Mouse (Mus musculus) intestine, postnatal 0 days (tissue): ENCODE data around the gene Ngly1. TPM values are rescaled to one million over a fixed set of nuclear protein-coding genes. Genes with fewer than 3 reads are reported as not detected.

ENCODE experiments used
- ATAC-seq: fragments of 200-750 bp; cut with Nextera tagmentation; 2 replicates; pipeline ENCODE4 v1.8.0; 2017; ENCODE audit warnings: mild to moderate bottlenecking, moderate TSS enrichment, moderate library complexity
- H3K27ac ChIP-seq: fragments of 300-500 bp; sonication (generic); 2 replicates; pipeline ENCODE4 v1.5.1; 2014; ENCODE audit warnings: mild to moderate bottlenecking, low read depth, low read length, moderate library complexity
- H3K27me3 ChIP-seq: fragments of 300-500 bp; sonication (generic); replicated peaks from 2 replicates; pipeline ENCODE4 v1.6.1; 2014; ENCODE audit warnings: low read length, mixed read lengths; ENCODE audit not compliant: control insufficient read depth, insufficient read depth
- H3K36me3 ChIP-seq: fragments of 300-500 bp; sonication (generic); 2 replicates; pipeline ENCODE4 v1.6.1; 2014; ENCODE audit warnings: mild to moderate bottlenecking, moderate library complexity; ENCODE audit not compliant: control insufficient read depth, insufficient read depth
- H3K4me1 ChIP-seq: fragments of 300-500 bp; sonication (generic); replicated peaks from 2 replicates; pipeline ENCODE4 v1.6.1; 2014; ENCODE audit warnings: antibody characterized with exemption, low read length, mixed read lengths; ENCODE audit not compliant: control insufficient read depth, insufficient read depth
- H3K4me2 ChIP-seq: fragments of 300-500 bp; sonication (generic); replicated peaks from 2 replicates; pipeline ENCODE4 v1.6.1; 2014; ENCODE audit warnings: low read depth, mild to moderate bottlenecking, moderate library complexity
- H3K4me3 ChIP-seq: fragments of 300-500 bp; sonication (generic); 2 replicates; pipeline ENCODE4 v1.5.1; 2014; ENCODE audit warnings: low read depth, low read length
- H3K9ac ChIP-seq: fragments of 300-500 bp; sonication (generic); 2 replicates; pipeline ENCODE4 v1.6.1; 2014; ENCODE audit warnings: mild to moderate bottlenecking, low read depth, low read length
- H3K9me3 ChIP-seq: fragments of 300-500 bp; sonication (generic); 2 replicates; pipeline ENCODE4 v1.6.1; 2016; ENCODE audit warnings: mixed run types; ENCODE audit not compliant: control insufficient read depth
- CTCF ChIP-seq: sonication (generic); IDR thresholded peaks from 2 replicates; pipeline ENCODE4 v1.5.1; 2016; ENCODE audit warnings: low read depth, mild to moderate bottlenecking, control low read depth, antibody characterized with exemption, moderate library complexity
- WGBS: fragments of 180-500 bp; shearing (Covaris S2); extraction: QIAGEN DNeasy Blood & Tissue Kit; methylation state at CpG from one replicate; pipeline ENCODE4 v1.1.7; 2014; 5-methylcytosine and 5-hydroxymethylcytosine counted together
- polyA plus RNA-seq: library from polyadenylated mRNA; unstranded; fragments of >200 nt; fragmentation: Nextera tagmentation; extraction: Ambion mirVana; gene quantifications from 2 replicates; pipeline ENCODE4 v1.2.1, GENCODE M21; 2015

Gene Ngly1
- polyA plus RNA-seq, 1 experiment from 2014 or later: 46.0 TPM

GRCm38 (mm10) chr14:16250099-16250498 is 1.0 kb downstream of the Ngly1 start:
- peak overlapping the region; percentile 78 for H3K4me2 ChIP-seq
- no peaks in the 10 kb centered on the region for H3K9me3 ChIP-seq
- TF ChIP-seq CTCF: no peak
- ATAC-seq: no peak
- H3K27me3 ChIP-seq: no peaks in the 10 kb centered on the region
- peak overlapping the region; percentile 95 for H3K9ac ChIP-seq
- peak overlapping the region; percentile 93; the same call in 1 of the 2 replicates for H3K27ac ChIP-seq
- no peaks in the 10 kb centered on the region for H3K4me1 ChIP-seq
- 66% methylated on average over 3 of the region's 3 CpGs for WGBS
- H3K4me3 ChIP-seq: peak overlapping the region; percentile 65
- H3K36me3 ChIP-seq: no peaks in the 10 kb centered on the region

GRCm38 (mm10) chr14:16255745-16256144 is 6.7 kb downstream of the Ngly1 start:
- H3K36me3 ChIP-seq: peaks cover 11% of the 10 kb centered on the region; the same call in 1 of the 2 replicates
- no peak overlapping the region for H3K27ac ChIP-seq
- no peaks in the 10 kb centered on the region for H3K4me1 ChIP-seq
- no peak for TF ChIP-seq CTCF
- ATAC-seq: no peak
- H3K9ac ChIP-seq: no peak overlapping the region
- no peaks in the 10 kb centered on the region for H3K9me3 ChIP-seq
- H3K4me2 ChIP-seq: no peak overlapping the region
- 83% methylated on average over 3 of the region's 3 CpGs for WGBS
- no peak overlapping the region for H3K4me3 ChIP-seq
- H3K27me3 ChIP-seq: no peaks in the 10 kb centered on the region

- WGBS: 50% methylated on average over 2 of the region's 2 CpGs
Measured at GRCm38 (mm10) chr14:16256209-16256608, 7.1 kb downstream of the Ngly1 start.

GRCm38 (mm10) chr14:16260541-16260940 is 11.5 kb downstream of the Ngly1 start:
- Histone ChIP-seq H3K4me1 (no peaks in the 10 kb centered on the region), H3K9me3 (no peaks in the 10 kb centered on the region), H3K4me3 (no peak overlapping the region), H3K4me2 (no peak overlapping the region), H3K9ac (no peak overlapping the region), H3K27me3 (no peaks in the 10 kb centered on the region), H3K27ac (no peak overlapping the region), H3K36me3 (peaks cover 22% of the 10 kb centered on the region)
- TF ChIP-seq CTCF: no peak
- ATAC-seq: no peak
- 87% methylated on average over 6 of the region's 6 CpGs for WGBS

More at GRCm38 (mm10) chr14:16256209-16256608, 7.1 kb downstream of the Ngly1 start:
- H3K27me3 ChIP-seq: no peaks in the 10 kb centered on the region
- no peak for ATAC-seq
- no peak overlapping the region for H3K4me2 ChIP-seq
- no peak overlapping the region for H3K4me3 ChIP-seq
- no peaks in the 10 kb centered on the region for H3K9me3 ChIP-seq
- no peak for TF ChIP-seq CTCF
- no peaks in the 10 kb centered on the region for H3K4me1 ChIP-seq
- no peak overlapping the region for H3K27ac ChIP-seq
- H3K36me3 ChIP-seq: peaks cover 13% of the 10 kb centered on the region; the same call in 1 of the 2 replicates
- H3K9ac ChIP-seq: no peak overlapping the region

- Histone ChIP-seq H3K4me3 (no peak overlapping the region), H3K9me3 (no peaks in the 10 kb centered on the region), H3K9ac (no peak overlapping the region), H3K4me2 (no peak overlapping the region), H3K27ac (no peak overlapping the region), H3K27me3 (no peaks in the 10 kb centered on the region), H3K4me1 (no peaks in the 10 kb centered on the region), H3K36me3 (peaks cover 22% of the 10 kb centered on the region)
- ATAC-seq: no peak
- WGBS: 78% methylated on average over 3 of the region's 3 CpGs
- TF ChIP-seq CTCF: no peak
Measured at GRCm38 (mm10) chr14:16261869-16262268, 12.8 kb downstream of the Ngly1 start.

GRCm38 (mm10) chr14:16267028-16267427 is 17.9 kb downstream of the Ngly1 start:
- WGBS: 66% methylated on average over 5 of the region's 5 CpGs
- Histone ChIP-seq H3K27me3 (no peaks in the 10 kb centered on the region), H3K36me3 (peaks cover 9% of the 10 kb centered on the region; the same call in 1 of the 2 replicates), H3K27ac (no peak overlapping the region), H3K9me3 (no peaks in the 10 kb centered on the region), H3K4me3 (no peak overlapping the region), H3K4me1 (no peaks in the 10 kb centered on the region), H3K4me2 (no peak overlapping the region), H3K9ac (no peak overlapping the region)
- ATAC-seq: no peak
- TF ChIP-seq CTCF: no peak

- Histone ChIP-seq H3K4me2 (no peak overlapping the region), H3K9ac (no peak overlapping the region), H3K9me3 (no peaks in the 10 kb centered on the region), H3K4me3 (no peak overlapping the region), H3K36me3 (peaks cover 8% of the 10 kb centered on the region; the same call in 1 of the 2 replicates), H3K4me1 (no peaks in the 10 kb centered on the region), H3K27me3 (no peaks in the 10 kb centered on the region), H3K27ac (no peak overlapping the region)
- no peak for TF ChIP-seq CTCF
- 88% methylated on average over 2 of the region's 2 CpGs for WGBS
- ATAC-seq: no peak
Measured at GRCm38 (mm10) chr14:16269776-16270175, 20.7 kb downstream of the Ngly1 start.
